Mouse (Mus musculus): ENCODE measurements around the gene Olfr322.
A peak's percentile ranks its signal among the peaks of the same experiment; 100 is the strongest.
"Not testable (repeated sequence)": the region's sequence is repeated elsewhere in the genome, so short reads cannot be mapped to it uniquely, and the experiment has no call there.

Gene Olfr322

GRCm38 (mm10) chr11:58658596-58658995 is at the start of gene Olfr322:
TSS of gene Olfr322 (plus strand) at chr11:58658782.
- DNase-seq, result no peak

GRCm38 (mm10) chr11:58613359-58613758 is 45.2 kb upstream of the Olfr322 start:
- no peak for DNase-seq

GRCm38 (mm10) chr11:58614526-58614925 is 44.1 kb upstream of the Olfr322 start:
- peak; percentile 17 for DNase-seq

GRCm38 (mm10) chr11:58615975-58616374 is 42.6 kb upstream of the Olfr322 start, which contains the start of gene 2210407C18Rik:
TSS of gene 2210407C18Rik (minus strand) at chr11:58616075.
- DNase-seq, result no peak

GRCm38 (mm10) chr11:58618369-58618768 is 40.2 kb upstream of the Olfr322 start:
- no peak for DNase-seq

- DNase-seq, result no peak
Observed at GRCm38 (mm10) chr11:58618793-58619192, 39.8 kb upstream of the Olfr322 start.

GRCm38 (mm10) chr11:58626146-58626545 is 32.4 kb upstream of the Olfr322 start:
- no peak for DNase-seq

GRCm38 (mm10) chr11:58630401-58630800 is 28.2 kb upstream of the Olfr322 start, which contains the start of gene Olfr323:
TSS of gene Olfr323 (minus strand) at chr11:58630501.
- DNase-seq, result no peak

GRCm38 (mm10) chr11:58634878-58635277 is 23.7 kb upstream of the Olfr322 start:
- DNase-seq, result no peak

- peak; percentile 62 for DNase-seq
Observed at GRCm38 (mm10) chr11:58636376-58636977, 22.1 kb upstream of the Olfr322 start.

- no peak for DNase-seq
Observed at GRCm38 (mm10) chr11:58638176-58638701, 20.3 kb upstream of the Olfr322 start.

- DNase-seq, result peak; percentile 27
Observed at GRCm38 (mm10) chr11:58640272-58640867, 18.2 kb upstream of the Olfr322 start, which contains the start of gene Trim58. TSS of gene Trim58 (plus strand) at chr11:58640465.

GRCm38 (mm10) chr11:58641057-58641456 is 17.5 kb upstream of the Olfr322 start:
- no peak for DNase-seq

- no peak for DNase-seq
Observed at GRCm38 (mm10) chr11:58641638-58642358, 16.8 kb upstream of the Olfr322 start.

GRCm38 (mm10) chr11:58643350-58643749 is 15.2 kb upstream of the Olfr322 start:
- peak; percentile 20 for DNase-seq

GRCm38 (mm10) chr11:58655151-58655550 is 3.4 kb upstream of the Olfr322 start:
- DNase-seq, result no peak

- DNase-seq, result no peak
Observed at GRCm38 (mm10) chr11:58669252-58669651, 10.7 kb downstream of the Olfr322 start.

GRCm38 (mm10) chr11:58671825-58672224 is 13.2 kb downstream of the Olfr322 start:
- DNase-seq, result no peak

GRCm38 (mm10) chr11:58680799-58681198 is 22.2 kb downstream of the Olfr322 start, which contains the start of gene Olfr320:
TSS of gene Olfr320 (plus strand) at chr11:58681099.
- no peak for DNase-seq

- DNase-seq, result no peak
Observed at GRCm38 (mm10) chr11:58698862-58699261, 40.3 kb downstream of the Olfr322 start, which contains the start of gene Olfr319. TSS of gene Olfr319 (plus strand) at chr11:58699162.

- no peak for DNase-seq
Observed at GRCm38 (mm10) chr11:58709086-58709485, 50.5 kb downstream of the Olfr322 start.

- DNase-seq, result not testable (repeated sequence)
Observed at GRCm38 (mm10) chr11:58717723-58718122, 59.1 kb downstream of the Olfr322 start.

Measured in kidney, postnatal 10 days (tissue).